18 mouse cellular contexts compared by ENCODE assay signal in the genomic region with DNA sequence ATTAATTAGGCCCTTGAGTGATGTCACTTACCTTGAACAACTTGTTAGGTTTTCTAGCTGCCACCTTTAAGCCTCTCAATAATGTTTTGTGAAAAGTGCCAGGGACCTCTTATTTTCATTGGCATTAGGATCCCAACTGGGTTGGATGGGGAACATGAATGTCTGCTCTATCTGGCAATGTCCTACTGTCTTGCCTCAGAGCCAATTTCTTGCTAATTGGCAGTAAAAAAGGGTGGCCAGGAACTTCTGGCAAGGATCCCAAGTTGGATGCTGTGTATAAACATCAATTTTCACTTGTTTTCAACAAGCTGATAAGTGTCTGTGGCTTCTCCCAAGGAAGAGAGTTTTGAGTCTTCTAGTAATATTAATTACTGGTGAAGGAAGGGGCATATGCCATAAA.
DNase-seq lines count a peak whose midpoint lies in the region; ATAC-seq and TF ChIP-seq lines count a peak whose summit lies in the region.
"Had no signal": no experiment of that assay in that cellular context is flagged by ENCODE, and none has a peak within 500 bp of the region (broad histone marks: within the 10 kb centered on the region; RNA-seq: fewer than 3 reads in every experiment).

No protein-coding gene starts in this region.

- no peak overlapping the region for H3K4me2 ChIP-seq in hindbrain, postnatal 0 days (ENCODE audit: low read depth, low read length)
- no peak overlapping the region for H3K4me2 ChIP-seq in hindbrain, embryonic 12.5 days (replicated peaks)
- H3K4me2 ChIP-seq in midbrain, postnatal 0 days (ENCODE audit: low read depth, low read length, poor library complexity, severe bottlenecking), result no peak overlapping the region
- H3K4me2 ChIP-seq in midbrain, embryonic 15.5 days, result no peak overlapping the region
- H3K4me2 ChIP-seq: embryonic facial prominence, embryonic 13.5 days; heart, embryonic 13.5 days had no signal

- no peak for ATAC-seq in cerebellum, adult (ENCODE audit: insufficient number of reproducible peaks, low FRiP score, low TSS enrichment)
- ATAC-seq in hindbrain, postnatal 0 days, result no peak
- no peak for ATAC-seq in hindbrain, embryonic 12.5 days (ENCODE audit: low FRiP score)
- no peak for ATAC-seq in midbrain, postnatal 0 days (ENCODE audit: low FRiP score)
- ATAC-seq in midbrain, embryonic 15.5 days (replicated peaks), result no peak
- ATAC-seq: hindbrain, embryonic 16.5 days had no signal

- H3K4me3 ChIP-seq in hindbrain, postnatal 0 days (ENCODE audit: low read length), result no peak overlapping the region
- no peak overlapping the region for H3K4me3 ChIP-seq in hindbrain, embryonic 12.5 days
- no peak overlapping the region for H3K4me3 ChIP-seq in midbrain, postnatal 0 days (ENCODE audit: low read depth, low read length)
- no peak overlapping the region for H3K4me3 ChIP-seq in midbrain, embryonic 15.5 days
- no peak overlapping the region for H3K4me3 ChIP-seq in heart, embryonic 10.5 days
- H3K4me3 ChIP-seq: embryonic facial prominence, embryonic 13.5 days; gastrocnemius, adult 2 months; heart, embryonic 13.5 days had no signal

- no peaks in the 10 kb centered on the region for H3K9me3 ChIP-seq in hindbrain, postnatal 0 days (ENCODE audit: low read length)
- H3K9me3 ChIP-seq in hindbrain, embryonic 12.5 days (replicated peaks), result no peaks in the 10 kb centered on the region
- H3K9me3 ChIP-seq in midbrain, postnatal 0 days (ENCODE audit: low read length), result no peaks in the 10 kb centered on the region
- no peaks in the 10 kb centered on the region for H3K9me3 ChIP-seq in midbrain, embryonic 15.5 days
- no peaks in the 10 kb centered on the region for H3K9me3 ChIP-seq in heart, embryonic 10.5 days
- H3K9me3 ChIP-seq: embryonic facial prominence, embryonic 13.5 days; heart, embryonic 13.5 days had no signal

- no peak for TF ChIP-seq CTCF in hindbrain, postnatal 0 days (IDR thresholded peaks at IDR 0.05; ENCODE audit: low read depth)
- no peak for TF ChIP-seq CTCF in midbrain, postnatal 0 days (IDR thresholded peaks at IDR 0.05)

- no peaks in the 10 kb centered on the region for H3K36me3 ChIP-seq in hindbrain, postnatal 0 days (ENCODE audit: insufficient read depth, low read length)
- H3K36me3 ChIP-seq in hindbrain, embryonic 12.5 days, result no peaks in the 10 kb centered on the region
- H3K36me3 ChIP-seq in midbrain, postnatal 0 days (ENCODE audit: insufficient read depth, low read length), result no peaks in the 10 kb centered on the region
- no peaks in the 10 kb centered on the region for H3K36me3 ChIP-seq in midbrain, embryonic 15.5 days (replicated peaks)
- no peaks in the 10 kb centered on the region for H3K36me3 ChIP-seq in heart, embryonic 10.5 days
- H3K36me3 ChIP-seq: embryonic facial prominence, embryonic 13.5 days; heart, embryonic 13.5 days had no signal

- no peak overlapping the region for H3K27ac ChIP-seq in hindbrain, postnatal 0 days
- no peak overlapping the region for H3K27ac ChIP-seq in hindbrain, embryonic 12.5 days
- H3K27ac ChIP-seq in midbrain, postnatal 0 days (ENCODE audit: low read depth, low read length), result no peak overlapping the region
- H3K27ac ChIP-seq in midbrain, embryonic 15.5 days, result no peak overlapping the region
- H3K27ac ChIP-seq in heart, embryonic 10.5 days, result no peak overlapping the region
- H3K27ac ChIP-seq: embryonic facial prominence, embryonic 13.5 days; gastrocnemius, adult 2 months; heart, embryonic 13.5 days had no signal

- H3K27me3 ChIP-seq in hindbrain, postnatal 0 days (ENCODE audit: insufficient read depth, low read length), result no peaks in the 10 kb centered on the region
- no peaks in the 10 kb centered on the region for H3K27me3 ChIP-seq in hindbrain, embryonic 12.5 days
- no peaks in the 10 kb centered on the region for H3K27me3 ChIP-seq in midbrain, postnatal 0 days (ENCODE audit: insufficient read depth, low read length)
- no peaks in the 10 kb centered on the region for H3K27me3 ChIP-seq in midbrain, embryonic 15.5 days (replicated peaks)
- no peaks in the 10 kb centered on the region for H3K27me3 ChIP-seq in heart, embryonic 10.5 days (ENCODE audit: insufficient read depth, poor library complexity, severe bottlenecking)
- H3K27me3 ChIP-seq: CH12.LX; embryonic facial prominence, embryonic 13.5 days; heart, embryonic 13.5 days had no signal

- H3K9ac ChIP-seq in hindbrain, postnatal 0 days (replicated peaks; ENCODE audit: low read length), result no peak overlapping the region
- no peak overlapping the region for H3K9ac ChIP-seq in hindbrain, embryonic 12.5 days
- no peak overlapping the region for H3K9ac ChIP-seq in midbrain, postnatal 0 days (replicated peaks; ENCODE audit: low read length, poor library complexity, severe bottlenecking)
- no peak overlapping the region for H3K9ac ChIP-seq in midbrain, embryonic 15.5 days
- H3K9ac ChIP-seq: embryonic facial prominence, embryonic 13.5 days; heart, embryonic 13.5 days had no signal

- H3K4me1 ChIP-seq in hindbrain, postnatal 0 days (ENCODE audit: insufficient read depth, low read length), result no peaks in the 10 kb centered on the region
- no peaks in the 10 kb centered on the region for H3K4me1 ChIP-seq in hindbrain, embryonic 12.5 days
- H3K4me1 ChIP-seq in midbrain, postnatal 0 days (ENCODE audit: insufficient read depth, low read length), result no peaks in the 10 kb centered on the region
- H3K4me1 ChIP-seq in midbrain, embryonic 15.5 days, result no peaks in the 10 kb centered on the region
- no peaks in the 10 kb centered on the region for H3K4me1 ChIP-seq in heart, embryonic 10.5 days
- H3K4me1 ChIP-seq: embryonic facial prominence, embryonic 13.5 days; heart, embryonic 13.5 days had no signal

- DNase-seq in cerebellum, postnatal 14 days, result peak; percentile 17 to 18
- peak; percentile 16 for DNase-seq in hindbrain, postnatal 0 days (ENCODE audit: low spot score)
- peak; percentile 15 for DNase-seq in midbrain, postnatal 0 days (ENCODE audit: low spot score)
- DNase-seq in heart, embryonic 10.5 days (ENCODE audit: low spot score), result no peak
- DNase-seq: adrenal gland, adult 2 months; cerebellum, adult 2 months; cerebellum, postnatal 36 days; gastrocnemius, adult 2 months; gastrocnemius, postnatal 25 days; heart, postnatal 36 days; kidney, adult 11 months had no signal
